Mouse (Mus musculus) lung, adult 2 months (tissue): Measurements from ENCODE around the gene Ccdc182.

ENCODE experiments used
- CTCF ChIP-seq: fragments of 200-500 bp; IDR thresholded peaks from 2 replicates; pipeline ENCODE4 v1.5.1; 2011; ENCODE audit warnings: mild to moderate bottlenecking, low read length, control low read depth; ENCODE audit not compliant: insufficient read depth
- POLR2A ChIP-seq: fragments of 200-500 bp; IDR thresholded peaks from 2 replicates; pipeline ENCODE4 v1.6.1; 2011; ENCODE audit warnings: low read depth, mild to moderate bottlenecking, control low read depth, low read length, borderline replicate concordance; ENCODE audit errors: extremely low read depth

DNA sequence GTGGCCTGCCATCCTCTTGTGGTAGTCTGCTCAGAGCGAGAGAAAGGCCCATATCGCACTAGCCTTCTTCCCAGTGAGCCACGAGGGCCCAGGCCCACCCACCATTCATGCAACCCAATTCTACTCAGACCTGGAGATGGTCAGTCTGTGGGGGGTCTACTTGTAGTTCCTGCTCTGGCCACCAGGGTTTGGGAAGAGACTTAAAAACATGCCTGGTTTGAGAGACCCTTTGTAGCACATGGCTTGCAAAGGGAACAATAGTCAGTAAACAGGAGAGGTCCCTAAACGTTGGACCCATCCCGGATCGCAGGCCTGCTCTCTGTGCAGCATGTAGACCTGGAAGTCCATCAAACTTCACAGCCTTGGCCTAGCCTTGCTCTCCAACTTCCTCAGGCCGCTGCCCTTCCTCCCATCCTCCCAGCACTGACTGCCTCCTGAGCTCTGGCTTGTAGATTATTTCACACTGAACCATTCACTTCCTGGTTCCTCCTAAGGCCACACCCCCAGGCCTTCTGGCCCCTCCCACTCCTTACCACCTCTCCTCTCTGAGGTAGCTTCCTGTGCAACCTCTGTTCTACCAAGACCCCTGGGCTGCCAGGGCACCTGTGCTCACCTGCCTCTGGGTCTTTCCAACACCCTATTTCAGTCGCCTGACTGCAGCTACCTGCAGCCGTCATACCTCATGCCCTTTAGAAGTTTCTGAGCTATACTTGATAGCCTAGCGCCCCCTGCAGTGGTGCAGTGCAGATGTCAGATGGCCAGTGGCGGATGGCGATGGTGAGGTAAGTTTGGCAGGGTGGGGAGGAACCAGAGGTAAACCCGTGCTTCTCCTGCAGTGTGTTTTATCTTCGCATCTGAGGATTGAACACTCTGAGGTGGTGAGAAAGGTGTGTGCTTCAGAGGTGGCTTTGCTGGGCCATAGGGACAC, 14.0 kb downstream of the Ccdc182 start:
- no peak for TF ChIP-seq POLR2A
- no peak for TF ChIP-seq CTCF
